Mouse (Mus musculus): ENCODE results near the gene Gm44805.

DNA sequence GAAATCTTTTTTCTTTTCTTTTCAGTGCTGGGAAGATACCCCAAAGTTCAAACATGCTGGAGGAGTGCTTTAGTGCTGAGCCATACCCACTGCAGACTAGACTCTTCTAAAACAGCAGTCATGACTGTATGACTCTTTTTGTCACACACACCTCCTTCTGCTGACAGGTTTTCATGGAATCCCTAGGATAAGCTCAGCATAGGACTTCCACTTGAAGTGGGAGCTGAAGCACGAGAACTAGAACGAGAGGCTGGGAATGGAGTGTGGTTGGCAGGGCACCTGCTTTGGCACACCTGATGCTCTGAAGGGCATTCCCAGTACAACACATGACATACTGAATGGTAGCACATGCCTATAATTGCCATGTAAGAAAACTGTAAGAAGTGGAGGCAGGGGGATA, 28.6 kb downstream of the Gm44805 start:
- TF ChIP-seq CTCF (IDR thresholded peaks at IDR 0.05) (no peak), EP300 (IDR thresholded peaks at IDR 0.05) (no peak)
